Mouse (Mus musculus) heart, postnatal 0 days (tissue): ENCODE measurements at regions not wholly inside any gene's neighbourhood (a gene's known extent, or its start where the extent isn't known, plus 50 kb on each side); places are given as distances from the start of the nearest gene placed in this dataset.

Experiments used
- ATAC-seq: fragments of 200-750 bp; cut with Nextera tagmentation; 2 replicates; pipeline ENCODE4 v1.8.0; 2017; ENCODE audit warnings: low read depth, moderate number of reproducible peaks, moderate library complexity; ENCODE audit not compliant: insufficient read depth
- DNase-seq: peaks from one replicate; pipeline ENCODE4 v3.0.0-alpha.2; 2016; ENCODE audit warnings: low spot score
- H3K27ac ChIP-seq: fragments of 300-500 bp; sonication (generic); 2 replicates; pipeline ENCODE4 v1.5.1; 2014; ENCODE audit warnings: low read depth, mild to moderate bottlenecking
- H3K27me3 ChIP-seq: fragments of 300-500 bp; sonication (generic); 2 replicates; pipeline ENCODE4 v1.6.1; 2014; ENCODE audit warnings: low read length, mixed read lengths; ENCODE audit not compliant: control insufficient read depth, insufficient read depth
- H3K36me3 ChIP-seq: fragments of 300-500 bp; sonication (generic); replicated peaks from 2 replicates; pipeline ENCODE4 v1.6.1; 2014; ENCODE audit warnings: low read length, mixed read lengths; ENCODE audit not compliant: control insufficient read depth, insufficient read depth
- H3K4me1 ChIP-seq: fragments of 300-500 bp; sonication (generic); 2 replicates; pipeline ENCODE4 v1.6.1; 2014; ENCODE audit warnings: antibody characterized with exemption; ENCODE audit not compliant: control insufficient read depth, insufficient read depth
- H3K4me2 ChIP-seq: fragments of 300-500 bp; sonication (generic); 2 replicates; pipeline ENCODE4 v1.6.1; 2014; ENCODE audit warnings: low read depth, mild to moderate bottlenecking, low read length, moderate library complexity
- H3K4me3 ChIP-seq: fragments of 300-500 bp; sonication (generic); 2 replicates; pipeline ENCODE4 v1.5.1; 2014; ENCODE audit warnings: low read depth, low read length
- H3K9ac ChIP-seq: fragments of 300-500 bp; sonication (generic); replicated peaks from 2 replicates; pipeline ENCODE4 v1.6.1; 2014; ENCODE audit warnings: low read depth, low read length, mixed read lengths
- H3K9me3 ChIP-seq: fragments of 300-500 bp; sonication (generic); replicated peaks from 2 replicates; pipeline ENCODE4 v1.6.1; 2016; ENCODE audit warnings: low read length; ENCODE audit not compliant: control insufficient read depth
- CTCF ChIP-seq: IDR thresholded peaks from 2 replicates; pipeline ENCODE4 v1.5.1; 2016; ENCODE audit warnings: antibody characterized with exemption, control low read depth, low read depth
- EP300 ChIP-seq: IDR thresholded peaks from 2 replicates; pipeline ENCODE4 v1.6.1; 2016; ENCODE audit warnings: antibody characterized with exemption, low read depth
- WGBS: fragments of 180-500 bp; shearing (Covaris S2); extraction: QIAGEN DNeasy Blood & Tissue Kit; methylation state at CpG from one replicate; pipeline ENCODE4 v1.1.7; 2014; 5-methylcytosine and 5-hydroxymethylcytosine counted together

DNA sequence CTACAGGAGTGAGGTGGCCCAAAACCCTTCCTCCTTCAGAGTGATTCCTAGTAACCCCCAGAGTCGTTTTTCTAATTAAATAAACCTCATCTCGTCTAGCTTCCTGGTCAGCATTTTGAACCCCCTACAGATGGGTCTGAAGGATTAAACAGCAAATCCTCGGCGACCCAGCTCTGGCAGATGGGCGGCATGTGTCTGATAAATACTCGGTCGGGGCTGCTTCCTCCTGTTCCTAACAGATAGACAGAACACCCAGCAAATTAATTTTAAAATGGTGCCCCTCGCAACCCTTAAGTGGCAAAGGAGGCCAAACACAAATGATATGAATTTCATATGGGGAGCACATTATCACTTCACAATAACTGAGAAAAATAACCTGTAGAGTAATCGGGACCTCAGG lies 93.2 kb downstream of the Otx2 start:
- Histone ChIP-seq H3K36me3 (no peaks in the 10 kb centered on the region), H3K4me3 (no peak overlapping the region), H3K27ac (no peak overlapping the region), H3K4me2 (no peak overlapping the region), H3K9ac (no peak overlapping the region), H3K27me3 (no peaks in the 10 kb centered on the region), H3K9me3 (no peaks in the 10 kb centered on the region), H3K4me1 (no peaks in the 10 kb centered on the region)
- 29% methylated on average over 9 of the region's 9 CpGs for WGBS
- no peak for DNase-seq
- ATAC-seq: no peak
- TF ChIP-seq EP300: no peak

DNA sequence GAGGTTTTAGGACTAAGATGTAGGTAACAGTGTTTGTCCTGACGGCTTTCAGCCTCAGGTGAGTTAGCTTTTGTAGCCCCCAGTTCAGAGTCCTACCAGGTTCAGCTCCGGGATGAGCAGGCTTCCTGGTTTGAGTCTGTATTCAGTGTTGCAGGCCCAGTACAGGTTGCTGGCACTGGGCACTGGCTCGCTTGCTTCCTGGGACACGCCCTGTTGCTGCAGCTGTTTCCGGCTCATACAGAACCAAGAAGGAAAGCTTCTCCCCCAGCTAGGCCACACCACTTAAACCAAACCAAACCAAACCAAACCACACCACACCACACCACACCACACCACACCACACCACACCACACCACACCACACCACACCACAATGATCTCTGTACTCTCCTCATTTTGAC lies 93.6 kb downstream of the Otx2 start:
- H3K27me3 ChIP-seq: no peaks in the 10 kb centered on the region
- H3K27ac ChIP-seq: no peak overlapping the region
- ATAC-seq (no peak), DNase-seq (no peak)
- no peaks in the 10 kb centered on the region for H3K9me3 ChIP-seq
- WGBS: 63% methylated on average over 5 of the region's 5 CpGs
- no peak overlapping the region for H3K4me2 ChIP-seq
- TF ChIP-seq EP300 (no peak), CTCF (no peak)
- H3K4me3 ChIP-seq: no peak overlapping the region
- no peaks in the 10 kb centered on the region for H3K36me3 ChIP-seq
- no peaks in the 10 kb centered on the region for H3K4me1 ChIP-seq
- H3K9ac ChIP-seq: no peak overlapping the region
